Mouse (Mus musculus) spleen, embryonic (tissue): ENCODE results near the gene Synrg.

Experiments
- CTCF ChIA-PET: fragments of 350-600 bp; sonication (Branson Sonifier 250); formaldehyde crosslinking; loops from one replicate; lab custom pipeline; 2022; lab: Charles Lee

The Synrg gene

DNA sequence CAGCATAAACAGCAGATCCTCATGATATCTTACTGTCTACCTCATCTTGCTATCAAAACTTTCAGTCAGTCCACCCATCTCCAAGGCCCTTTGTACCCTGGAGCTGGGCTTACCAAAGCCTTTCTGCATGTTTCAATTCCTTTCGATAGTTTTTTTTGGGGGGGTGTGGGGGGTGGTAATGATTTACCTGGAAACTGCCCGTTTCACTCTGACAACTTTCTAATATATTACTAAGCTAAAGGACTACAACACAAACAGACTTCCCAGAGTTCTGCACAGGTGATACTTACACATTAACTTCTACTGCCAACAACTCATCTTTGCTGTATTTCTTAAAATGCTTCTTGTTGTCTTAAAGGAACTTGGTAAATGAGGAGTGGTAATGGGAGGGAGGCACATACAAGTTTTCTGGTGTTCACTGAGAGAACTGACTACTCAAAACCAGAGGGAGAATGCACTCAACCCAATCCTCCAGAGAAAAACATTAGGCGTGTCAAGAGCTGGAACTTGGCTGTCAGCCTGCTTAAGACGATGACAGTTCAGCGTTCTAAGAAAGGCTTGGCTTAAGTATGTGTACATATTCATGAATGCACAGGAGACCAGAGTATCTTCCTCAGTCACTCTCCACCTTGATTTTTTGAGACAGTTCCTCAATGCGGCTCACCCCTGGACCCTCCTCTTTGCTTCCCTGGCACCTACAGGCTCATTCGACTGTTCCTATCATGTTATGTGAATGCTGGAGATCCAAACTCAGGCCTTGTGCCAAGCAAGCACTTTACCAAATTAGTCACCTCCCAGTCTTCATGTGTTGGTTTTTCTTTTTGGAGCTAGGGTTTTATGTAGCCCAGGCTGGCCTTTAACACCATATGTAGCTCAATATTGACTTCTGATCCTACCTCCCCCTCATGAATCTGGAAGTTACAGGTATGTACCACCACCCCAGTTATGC lies 109.9 kb downstream of the Synrg start:
- CTCF ChIA-PET, result no interaction called here

DNA sequence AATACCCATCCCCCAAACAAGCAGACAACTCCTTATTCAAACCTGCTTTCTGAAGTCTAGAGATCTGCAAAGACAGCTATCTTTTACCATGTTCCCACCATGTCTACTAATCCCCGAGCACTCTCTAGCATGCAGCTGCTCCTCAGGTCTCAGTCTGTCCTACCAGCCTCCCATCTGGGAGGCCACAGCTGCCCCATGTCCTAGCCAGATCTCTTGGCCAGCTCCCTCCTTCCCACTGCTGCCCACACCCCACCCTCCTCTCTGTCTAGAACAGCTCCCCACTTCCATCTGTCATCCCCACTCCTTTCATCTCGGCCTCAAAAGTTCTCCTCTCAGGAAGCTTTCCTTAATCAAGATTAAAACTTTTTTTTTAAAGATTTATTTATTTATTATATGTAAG lies 112.8 kb downstream of the Synrg start:
- CTCF ChIA-PET, result no interaction called here

DNA sequence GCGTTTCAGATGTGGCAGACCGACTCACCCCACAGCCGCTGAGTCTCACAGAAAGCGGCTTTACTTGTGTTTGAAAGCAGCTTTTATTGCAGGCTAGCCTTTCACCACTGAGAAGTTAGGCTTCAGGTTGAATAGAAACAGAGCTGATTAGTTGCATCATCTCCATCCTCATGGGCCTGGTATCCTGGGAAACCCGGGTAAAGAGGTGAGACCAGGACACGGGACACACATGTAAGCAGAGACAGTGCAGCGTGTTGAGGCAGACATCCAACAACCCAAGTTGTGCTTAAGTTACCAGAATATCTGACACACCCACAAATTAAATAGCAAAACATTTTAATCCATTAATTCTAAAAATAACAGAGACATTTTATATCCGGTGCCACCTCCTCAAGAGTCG lies 114.4 kb downstream of the Synrg start:
- CTCF ChIA-PET, result interaction anchor here (0.6 kb wide), 1 partner anchor 31 kb away, joined by 3 read pairs; no protein-coding TSS in a partner anchor

DNA sequence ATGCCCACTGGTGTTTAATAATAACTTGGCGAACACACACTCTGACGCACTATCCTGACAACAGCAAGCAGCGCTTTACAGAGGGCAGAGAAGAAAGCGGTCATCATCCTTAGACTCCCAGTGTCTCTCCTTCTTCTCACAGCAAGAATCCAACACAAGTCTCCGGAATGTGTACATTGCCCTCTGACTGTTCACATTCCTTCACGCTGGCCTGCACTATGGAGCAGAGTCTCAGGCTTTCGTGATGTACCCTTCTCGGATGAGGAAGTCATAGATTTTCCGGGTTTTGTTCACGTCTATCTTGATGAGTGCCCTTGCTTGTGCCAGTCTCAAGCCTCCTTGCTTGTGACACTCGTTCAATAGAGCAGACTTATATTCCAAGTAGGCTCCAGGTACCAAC lies 115.1 kb downstream of the Synrg start:
- CTCF ChIA-PET, result no interaction called here

DNA sequence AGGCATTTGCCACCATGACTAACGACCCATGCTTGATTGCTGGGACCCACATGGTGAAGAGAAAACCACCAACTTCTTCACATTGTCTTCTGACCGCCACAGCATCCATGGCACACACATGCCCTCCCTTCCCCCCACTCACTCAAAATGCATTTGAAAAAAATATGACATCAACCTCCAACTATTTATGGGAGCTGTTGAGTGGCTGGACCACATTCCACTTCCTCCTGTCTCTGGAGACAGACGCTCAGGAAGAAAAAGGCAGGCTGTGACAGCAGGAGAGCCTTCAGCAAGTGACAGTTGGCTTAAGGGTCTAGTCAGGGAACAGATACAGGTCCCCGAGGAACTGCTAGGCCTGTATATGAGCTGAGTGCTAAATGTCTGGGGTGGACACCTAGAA lies 115.7 kb downstream of the Synrg start:
- CTCF ChIA-PET, result interaction anchor here (0.6 kb wide), 1 partner anchor 9 kb away, joined by 3 read pairs; no protein-coding TSS in a partner anchor

DNA sequence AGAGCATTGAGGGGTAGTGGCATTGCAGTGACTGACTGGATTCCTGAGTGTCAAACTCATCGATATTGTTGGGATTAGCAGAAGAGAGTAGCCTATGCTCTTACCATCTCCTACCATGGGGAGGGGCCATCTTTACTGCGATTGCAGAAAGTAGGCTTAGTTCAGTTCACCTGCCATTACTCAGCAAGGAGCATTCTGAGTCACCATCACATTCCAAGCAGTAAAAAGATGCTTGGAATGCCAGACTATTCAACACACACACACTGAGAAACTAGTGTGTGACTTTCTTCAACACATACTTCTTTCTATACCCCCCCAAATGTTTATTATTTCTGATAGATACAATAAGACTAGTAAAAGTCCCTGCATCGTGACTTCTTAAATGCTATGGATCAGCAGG lies 116.1 kb downstream of the Synrg start:
- CTCF ChIA-PET, result interaction anchor here (0.6 kb wide), 1 partner anchor 9 kb away, joined by 3 read pairs; no protein-coding TSS in a partner anchor

DNA sequence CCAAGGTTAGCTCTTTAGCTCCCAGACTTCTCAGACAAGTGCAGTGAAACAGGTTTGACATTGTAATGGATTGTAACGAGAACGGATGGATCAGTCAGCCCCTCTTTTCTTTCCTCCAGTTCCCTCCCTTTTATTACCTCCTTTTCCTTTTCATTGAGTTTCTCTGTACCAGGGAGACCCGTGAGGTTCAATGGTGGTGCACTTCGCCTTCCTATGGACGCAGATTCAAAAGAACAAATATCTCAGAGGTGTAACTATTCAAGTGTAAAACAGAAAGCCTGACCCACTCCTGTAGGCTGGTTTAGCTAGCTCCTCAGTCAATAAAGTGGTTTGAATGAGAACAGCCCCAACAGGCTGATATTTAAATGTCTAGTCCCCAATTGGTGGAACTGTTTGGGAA lies 117.7 kb downstream of the Synrg start:
- CTCF ChIA-PET, result no interaction called here

DNA sequence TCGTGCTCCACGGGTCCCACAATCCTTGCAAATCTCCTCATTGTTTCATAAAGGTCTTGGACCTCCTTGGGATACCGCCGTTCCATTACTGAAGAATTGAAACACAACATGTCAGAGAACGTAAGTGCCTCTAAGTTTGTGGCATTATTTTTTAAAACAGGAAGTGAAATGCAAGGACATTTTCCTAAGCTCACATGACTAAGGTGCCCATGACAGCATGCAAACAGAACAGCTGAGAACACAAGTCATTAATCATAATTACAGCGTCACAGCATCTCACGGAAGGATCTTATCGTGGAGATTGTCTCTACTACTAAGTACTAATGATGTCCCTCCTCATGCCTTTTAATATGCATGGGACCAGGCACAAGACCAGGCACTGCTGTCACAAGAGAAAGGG lies 126.3 kb downstream of the Synrg start:
- CTCF ChIA-PET, result no interaction called here
